Mouse (Mus musculus): ENCODE data around the gene Bpifb5.
A peak's percentile ranks its signal among the peaks of the same experiment; 100 is the strongest.
"Not testable (repeated sequence)": the region's sequence is repeated elsewhere in the genome, so short reads cannot be mapped to it uniquely, and the experiment has no call there.

The Bpifb5 gene

DNA sequence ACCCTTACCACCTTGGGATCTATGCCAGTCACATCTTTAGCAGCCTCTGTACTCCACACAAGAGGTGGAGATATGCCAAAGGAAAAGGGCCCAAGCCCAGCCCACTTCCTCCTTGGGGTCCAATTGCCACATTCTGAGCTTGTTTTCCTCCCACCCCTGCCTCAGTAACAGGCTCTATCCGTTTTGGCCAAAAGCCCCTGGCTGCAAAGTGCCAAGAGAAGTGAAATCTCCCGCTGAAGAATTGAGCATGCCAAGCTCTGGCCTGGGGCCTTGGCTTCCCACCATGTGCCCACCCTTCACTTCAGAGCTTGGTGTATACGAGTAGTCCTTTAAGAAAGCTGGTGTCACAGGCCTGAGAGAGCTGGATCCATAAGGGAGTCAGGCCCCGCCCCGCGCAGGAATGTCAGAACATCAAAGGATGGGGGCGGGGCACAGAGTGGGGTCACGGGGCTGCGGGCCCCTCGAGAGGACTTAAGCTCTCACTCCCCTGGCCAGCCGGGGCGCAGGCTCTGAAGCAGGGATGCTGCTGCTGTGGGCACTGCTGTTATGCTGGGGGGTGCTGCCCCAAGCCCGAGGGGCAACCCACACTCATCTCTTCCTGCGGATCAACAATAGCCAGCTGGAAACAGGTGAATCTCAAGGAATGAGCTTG is at the start of gene Bpifb5:
Gene Bpifb5, plus strand, starts transcription at position 478 of the 652 bp plus-strand sequence.
- DNase-seq, result no peak

DNA sequence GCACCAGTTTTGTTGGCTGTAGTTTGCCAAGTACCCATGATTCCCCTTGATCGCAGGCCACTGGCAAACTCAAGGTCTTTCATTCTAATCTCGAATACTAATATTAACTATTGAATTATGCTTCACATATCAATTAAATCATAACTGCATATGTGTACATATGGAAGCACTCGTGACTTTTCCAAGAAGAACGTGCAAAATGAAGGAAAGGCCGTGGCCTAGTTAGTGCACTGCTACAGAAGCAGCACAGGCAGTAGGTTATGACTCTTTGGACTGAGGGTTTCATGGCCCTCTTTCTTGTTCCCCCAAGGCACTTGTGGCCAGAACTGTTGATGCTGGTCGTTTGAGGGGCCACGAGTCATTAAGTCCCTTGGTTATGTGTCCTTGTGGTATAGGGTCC is 41.6 kb upstream of the Bpifb5 start:
- DNase-seq, result not testable (repeated sequence)

DNA sequence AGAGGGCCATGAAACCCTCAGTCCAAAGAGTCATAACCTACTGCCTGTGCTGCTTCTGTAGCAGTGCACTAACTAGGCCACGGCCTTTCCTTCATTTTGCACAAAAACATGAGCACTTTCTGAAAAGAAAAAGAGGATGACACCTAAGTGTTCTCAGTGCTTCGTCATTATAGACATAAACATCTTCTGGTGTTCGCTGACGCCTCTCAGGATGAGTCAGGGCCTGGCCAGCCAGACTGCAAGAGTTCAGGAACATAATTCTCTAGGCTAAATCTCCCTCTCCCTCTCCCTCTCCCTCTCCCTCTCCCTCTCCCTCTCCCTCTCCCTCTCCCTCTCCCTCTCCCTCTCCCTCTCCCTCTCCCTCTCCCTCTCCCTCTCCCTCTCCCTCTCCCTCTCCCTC is 40.5 kb upstream of the Bpifb5 start:
- peak; percentile 66 for DNase-seq

DNA sequence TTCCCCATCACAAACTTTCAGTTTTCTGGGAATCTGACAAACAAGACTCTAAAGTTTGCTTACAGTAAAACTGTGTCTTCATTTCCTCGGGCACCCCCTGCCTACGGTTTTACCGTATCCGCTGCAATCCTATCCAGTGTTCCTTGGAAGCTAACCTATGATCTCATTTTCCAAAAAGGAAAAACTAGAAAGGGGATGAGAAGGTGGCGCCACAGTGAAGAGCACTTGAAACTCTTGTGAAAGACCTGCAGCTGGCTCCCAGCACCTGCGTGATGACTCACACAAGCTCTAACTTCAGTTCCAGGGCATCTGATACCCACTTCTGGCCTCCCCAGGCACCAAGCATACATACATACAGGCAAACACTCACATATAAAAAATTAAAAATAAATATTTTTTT is 38.2 kb upstream of the Bpifb5 start:
- no peak for DNase-seq

- peak; percentile 14 for DNase-seq
Measured at GRCm38 (mm10) chr2:154185748-154186147, 37.8 kb upstream of the Bpifb5 start.

- no peak for DNase-seq
Measured at GRCm38 (mm10) chr2:154187468-154187867, 36.1 kb upstream of the Bpifb5 start.

DNA sequence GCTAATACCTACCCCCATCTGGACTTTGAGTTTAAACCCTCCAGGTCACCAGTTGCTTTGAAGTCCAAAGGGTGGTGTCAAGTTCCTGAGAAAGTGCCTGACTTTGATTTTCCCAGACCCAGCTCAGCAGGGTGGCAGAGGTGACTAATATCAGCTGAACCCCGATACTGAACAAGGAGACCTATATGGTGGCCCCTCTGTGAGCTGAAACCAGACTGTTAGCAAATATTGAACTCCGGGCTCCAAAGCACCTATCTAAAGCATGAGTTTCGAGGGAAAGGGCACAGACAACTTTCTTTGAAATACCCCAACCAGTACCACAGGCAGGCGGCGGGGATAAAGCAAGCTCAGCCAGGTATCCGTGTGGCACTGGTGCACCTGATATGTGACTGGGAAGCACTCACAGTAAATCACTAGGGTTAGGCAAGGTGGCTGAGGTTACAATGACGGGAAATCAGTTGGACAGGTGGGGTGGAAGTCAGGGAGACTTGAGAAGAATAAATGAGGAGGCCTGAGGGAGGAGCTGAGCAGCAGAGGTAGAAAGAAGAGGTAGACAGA is 33.6 kb upstream of the Bpifb5 start:
- DNase-seq, result no peak

DNA sequence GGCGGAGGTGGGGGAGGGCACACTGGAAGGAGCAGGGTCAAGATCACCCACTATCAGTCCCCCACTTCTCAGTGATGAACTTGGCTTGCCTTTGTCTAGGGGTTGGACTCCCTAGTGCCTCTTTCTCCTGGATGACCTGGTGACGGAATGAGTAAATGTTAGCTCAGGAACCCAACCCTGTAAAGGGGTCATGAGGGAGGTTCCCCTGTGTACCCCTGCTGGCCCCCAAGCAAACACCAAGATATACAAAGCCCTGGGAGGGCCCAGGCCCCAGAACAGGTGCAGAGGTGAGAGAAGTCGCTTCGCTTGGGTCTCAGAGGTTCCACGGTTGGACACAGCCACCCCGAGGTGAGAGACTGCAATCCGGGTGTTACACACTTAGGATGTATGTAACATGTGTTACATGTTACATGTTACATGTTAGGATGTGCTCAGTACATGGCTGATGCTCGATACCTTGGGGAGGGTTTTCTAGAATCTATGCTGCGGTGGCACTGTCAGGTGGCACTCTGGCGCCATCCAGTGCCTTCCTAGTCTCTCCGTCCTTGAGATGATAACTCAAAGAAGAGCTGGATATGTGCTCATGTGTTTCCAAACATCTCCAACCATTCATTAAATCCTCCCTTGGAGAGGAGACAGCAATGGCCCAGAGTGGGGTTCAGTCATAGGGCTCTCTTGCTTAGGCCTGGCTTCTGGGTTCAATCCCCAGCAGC is 32.8 kb upstream of the Bpifb5 start, which contains the start of gene Bpifb1:
Gene Bpifb1, plus strand, starts transcription at position 273 of the 713 bp plus-strand sequence.
- no peak for DNase-seq

GRCm38 (mm10) chr2:154192141-154192540 is 31.4 kb upstream of the Bpifb5 start:
- DNase-seq, result no peak

- no peak for DNase-seq
Measured at GRCm38 (mm10) chr2:154193071-154193470, 30.5 kb upstream of the Bpifb5 start.

DNA sequence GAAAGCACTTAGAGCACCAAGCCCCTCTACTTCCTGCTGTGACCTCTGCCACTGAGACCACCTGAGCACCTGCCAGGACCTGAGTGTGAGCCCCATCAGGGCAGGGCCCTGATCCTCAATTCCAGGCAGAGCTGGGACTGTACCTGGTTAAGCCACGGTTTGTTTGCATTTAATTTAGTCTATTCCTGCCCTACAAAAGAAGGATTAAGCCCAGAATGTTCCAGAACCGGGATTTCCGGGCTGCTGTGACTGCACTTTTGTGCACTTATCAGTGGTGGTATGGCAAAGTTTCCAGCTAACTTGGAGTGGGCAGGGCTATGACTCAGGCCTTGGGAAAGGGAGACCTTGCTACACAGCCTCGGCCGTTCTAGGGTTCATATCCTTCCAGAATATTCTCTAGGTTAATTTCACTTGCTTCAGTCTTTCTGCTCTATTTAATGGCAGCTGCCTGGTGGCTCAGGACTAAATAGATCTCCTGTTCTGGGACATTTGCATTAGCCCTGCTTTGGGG is 29.5 kb upstream of the Bpifb5 start:
- DNase-seq, result no peak

DNA sequence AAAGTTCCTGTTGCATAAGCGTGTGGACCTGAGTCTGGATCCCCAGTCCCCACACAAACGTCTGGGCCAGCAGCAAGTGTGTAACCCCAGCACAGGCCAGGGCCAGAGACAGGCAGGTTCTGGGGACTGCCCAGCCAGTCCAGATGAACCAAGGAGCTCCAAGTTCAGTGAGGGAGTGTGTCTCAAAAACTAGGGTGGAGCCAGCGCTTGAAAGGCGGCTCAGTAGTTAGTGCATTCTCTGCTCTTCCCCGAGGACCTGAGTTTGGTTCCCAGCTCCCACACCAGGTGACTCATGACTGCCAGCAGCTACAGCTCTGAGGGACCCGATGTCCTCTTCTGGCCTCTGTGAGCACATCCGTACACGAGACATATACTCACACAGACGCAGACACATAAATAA is 26.5 kb upstream of the Bpifb5 start:
- no peak for DNase-seq

- DNase-seq, result peak; percentile 21
Measured at GRCm38 (mm10) chr2:154204630-154205029, 18.9 kb upstream of the Bpifb5 start.

DNA sequence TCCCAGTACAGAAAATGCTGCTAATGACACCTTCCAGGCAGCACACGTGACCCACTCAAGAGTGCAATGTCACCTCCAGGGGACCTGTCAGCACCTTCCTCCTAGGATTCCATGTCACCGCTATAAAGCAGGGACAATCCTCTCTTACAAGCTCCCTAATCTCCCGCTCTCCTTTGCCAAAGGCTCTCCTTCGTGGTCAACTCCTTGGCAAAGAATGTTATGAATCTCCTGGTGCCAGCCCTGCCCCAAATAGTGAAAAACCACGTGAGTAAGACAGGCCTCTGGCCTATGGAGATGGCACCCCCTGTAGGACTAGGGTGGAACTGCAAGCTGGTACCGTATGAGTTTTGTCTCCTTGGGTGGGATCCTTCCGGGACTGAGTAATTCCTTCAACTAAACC is 16.6 kb upstream of the Bpifb5 start:
- no peak for DNase-seq

- DNase-seq, result peak; percentile 17
Measured at GRCm38 (mm10) chr2:154209112-154209511, 14.4 kb upstream of the Bpifb5 start.

DNA sequence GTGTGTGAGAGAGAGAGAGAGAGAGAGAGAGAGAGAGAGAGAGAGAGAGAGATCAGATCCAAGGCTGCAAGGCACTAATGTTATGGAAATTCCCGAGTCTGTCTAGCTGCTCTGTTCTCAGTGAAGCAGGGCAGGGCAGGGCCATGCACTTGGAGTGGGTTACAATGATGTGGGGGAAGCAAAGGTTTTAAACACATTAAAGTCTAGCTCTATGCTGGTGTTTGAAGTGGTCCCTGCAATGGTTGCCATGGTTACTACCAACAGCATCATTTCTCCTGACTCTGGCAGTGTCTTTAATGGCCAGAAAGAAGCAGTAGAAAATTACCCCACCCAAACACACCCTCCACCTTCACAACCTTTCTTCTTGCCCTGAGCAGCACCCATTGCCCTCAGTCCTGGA is 12.4 kb upstream of the Bpifb5 start:
- DNase-seq, result no peak

- peak; percentile 83 for DNase-seq
Measured at GRCm38 (mm10) chr2:154211881-154212280, 11.7 kb upstream of the Bpifb5 start.

GRCm38 (mm10) chr2:154215191-154215590 is 8.4 kb upstream of the Bpifb5 start:
- peak; percentile 60 for DNase-seq

GRCm38 (mm10) chr2:154219950-154220349 is 3.6 kb upstream of the Bpifb5 start:
- DNase-seq, result no peak

DNA sequence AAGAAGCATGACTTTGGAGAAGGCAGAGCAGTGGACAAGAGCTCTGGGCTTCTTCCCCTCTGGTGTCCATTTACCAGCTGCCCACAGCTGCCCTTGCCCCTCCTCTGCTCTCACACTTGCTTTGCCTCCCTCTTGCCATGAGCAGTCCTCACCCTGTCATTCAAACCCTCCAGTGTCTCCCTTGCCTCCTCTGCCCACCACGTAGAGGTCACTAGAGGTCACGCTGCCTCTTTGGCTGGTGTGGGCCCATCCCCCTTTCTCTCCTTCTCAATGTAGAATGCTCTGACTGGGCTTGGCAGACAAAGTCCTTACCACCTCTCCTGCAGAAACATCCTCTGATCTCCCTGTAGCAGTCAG is 353 bp downstream of the Bpifb5 start:
- DNase-seq, result no peak

- DNase-seq, result no peak
Measured at GRCm38 (mm10) chr2:154226991-154227390, 3.4 kb downstream of the Bpifb5 start.

DNA sequence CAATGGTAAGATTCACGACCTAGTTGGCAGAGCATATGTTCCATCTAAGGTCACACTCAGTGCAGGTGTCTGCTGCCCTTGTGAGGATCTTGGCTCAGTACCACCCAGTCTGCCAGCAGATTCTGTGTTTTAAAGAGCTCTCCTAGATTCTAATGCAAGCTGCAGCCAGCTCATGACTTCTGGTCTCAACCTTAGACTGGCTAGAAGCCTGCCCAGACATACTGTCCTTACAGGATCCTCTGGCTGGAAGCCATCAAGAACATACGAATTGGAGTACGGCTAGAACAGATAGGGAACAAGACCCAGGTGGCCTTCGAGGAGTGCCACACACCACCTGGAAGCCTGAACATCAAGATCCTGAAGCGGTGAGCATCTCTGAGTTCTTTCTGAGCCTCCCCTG is 4.3 kb downstream of the Bpifb5 start:
- DNase-seq, result no peak

- DNase-seq, result peak; percentile 18
Measured at GRCm38 (mm10) chr2:154233426-154233825, 9.9 kb downstream of the Bpifb5 start.

DNA sequence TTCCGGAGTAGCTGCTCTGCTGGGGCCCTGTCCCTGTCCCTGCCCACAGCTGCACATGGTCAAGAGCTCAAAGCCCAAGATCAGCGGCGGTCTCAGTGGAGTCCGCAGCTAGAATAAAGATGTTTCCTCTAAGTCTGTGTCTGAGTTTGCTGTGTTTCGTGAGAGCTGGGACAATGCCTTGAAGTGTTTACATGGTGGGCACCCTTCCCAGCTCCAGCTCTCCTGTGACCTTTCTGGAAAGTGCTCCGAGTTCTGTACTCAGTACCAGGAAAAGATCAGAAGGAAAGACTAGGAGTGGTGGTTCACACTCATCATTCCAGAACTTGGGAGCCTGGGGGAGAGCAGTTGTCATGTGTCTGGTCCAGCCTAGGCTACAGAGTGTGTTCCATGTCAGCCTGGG is 17.2 kb downstream of the Bpifb5 start:
- no peak for DNase-seq
